Mouse (Mus musculus) lung, embryonic 15.5 days (tissue): Measurements from ENCODE around the gene Txn2. TPM values are rescaled to one million over a fixed set of nuclear protein-coding genes. Genes with fewer than 3 reads are reported as not detected.

ENCODE experiments used
- ATAC-seq: fragments of 200-750 bp; cut with Nextera tagmentation; 2 replicates; pipeline ENCODE4 v1.8.0; 2017; ENCODE audit warnings: moderate number of reproducible peaks, borderline replicate concordance; ENCODE audit not compliant: low FRiP score, low TSS enrichment; ENCODE audit errors: extremely low read depth
- H3K27ac ChIP-seq: fragments of 300-500 bp; sonication (generic); 2 replicates; pipeline ENCODE4 v1.5.1; 2015; ENCODE audit warnings: moderate library complexity, mild to moderate bottlenecking, inconsistent platforms
- H3K27me3 ChIP-seq: fragments of 300-500 bp; sonication (generic); 2 replicates; pipeline ENCODE4 v1.6.1; 2015; ENCODE audit warnings: inconsistent platforms
- H3K36me3 ChIP-seq: fragments of 300-500 bp; sonication (generic); 2 replicates; pipeline ENCODE4 v1.6.1; 2015; ENCODE audit warnings: inconsistent platforms
- H3K4me1 ChIP-seq: fragments of 300-500 bp; sonication (generic); 2 replicates; pipeline ENCODE4 v1.6.1; 2015; ENCODE audit warnings: inconsistent platforms
- H3K4me2 ChIP-seq: fragments of 300-500 bp; sonication (generic); 2 replicates; pipeline ENCODE4 v1.6.1; 2015; ENCODE audit warnings: inconsistent platforms, mild to moderate bottlenecking, moderate library complexity
- H3K4me3 ChIP-seq: fragments of 300-500 bp; sonication (generic); 2 replicates; pipeline ENCODE4 v1.5.1; 2015; ENCODE audit warnings: mild to moderate bottlenecking, inconsistent platforms
- H3K9ac ChIP-seq: fragments of 300-500 bp; sonication (generic); 2 replicates; pipeline ENCODE4 v1.6.1; 2015; ENCODE audit warnings: inconsistent platforms
- H3K9me3 ChIP-seq: fragments of 300-500 bp; sonication (generic); 2 replicates; pipeline ENCODE4 v1.6.1; 2016; ENCODE audit warnings: inconsistent platforms
- WGBS: fragments of 180-500 bp; shearing (Covaris S2); methylation state at CpG from one replicate; pipeline ENCODE4 v1.1.7; 2015; 5-methylcytosine and 5-hydroxymethylcytosine counted together
- polyA plus RNA-seq: library from polyadenylated mRNA; unstranded; fragments of >200 nt; fragmentation: Nextera tagmentation; extraction: Ambion mirVana; gene quantifications from 2 replicates; pipeline ENCODE4 v1.2.1, GENCODE M21; 2015

Gene Txn2
- polyA plus RNA-seq, 1 experiment from 2014 or later: 207 TPM

DNA sequence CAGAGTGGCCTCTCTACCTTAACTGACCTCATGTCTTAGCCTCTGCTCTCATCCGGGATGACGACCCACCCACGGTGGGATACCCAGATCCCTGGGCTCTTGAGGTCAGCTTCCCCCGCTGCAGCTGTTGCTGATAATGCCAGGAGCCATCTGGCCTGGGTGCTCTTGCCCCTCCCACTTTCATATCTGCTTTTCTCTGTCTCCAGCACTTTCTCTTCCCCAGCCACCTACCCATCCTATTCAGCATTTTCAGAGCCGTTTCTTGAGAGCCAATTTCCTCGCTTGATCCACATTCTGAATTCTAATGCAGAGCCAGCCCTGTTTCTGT lies 2.8 kb upstream of the Txn2 start:
- WGBS: 45% methylated on average over 6 of the region's 6 CpGs
- Histone ChIP-seq H3K9me3 (no peaks in the 10 kb centered on the region), H3K36me3 (peaks cover 1% of the 10 kb centered on the region), H3K4me3 (no peak overlapping the region), H3K4me2 (no peak overlapping the region), H3K9ac (no peak overlapping the region), H3K27me3 (no peaks in the 10 kb centered on the region), H3K27ac (no peak overlapping the region), H3K4me1 (peaks cover 24% of the 10 kb centered on the region)
- ATAC-seq: no peak

DNA sequence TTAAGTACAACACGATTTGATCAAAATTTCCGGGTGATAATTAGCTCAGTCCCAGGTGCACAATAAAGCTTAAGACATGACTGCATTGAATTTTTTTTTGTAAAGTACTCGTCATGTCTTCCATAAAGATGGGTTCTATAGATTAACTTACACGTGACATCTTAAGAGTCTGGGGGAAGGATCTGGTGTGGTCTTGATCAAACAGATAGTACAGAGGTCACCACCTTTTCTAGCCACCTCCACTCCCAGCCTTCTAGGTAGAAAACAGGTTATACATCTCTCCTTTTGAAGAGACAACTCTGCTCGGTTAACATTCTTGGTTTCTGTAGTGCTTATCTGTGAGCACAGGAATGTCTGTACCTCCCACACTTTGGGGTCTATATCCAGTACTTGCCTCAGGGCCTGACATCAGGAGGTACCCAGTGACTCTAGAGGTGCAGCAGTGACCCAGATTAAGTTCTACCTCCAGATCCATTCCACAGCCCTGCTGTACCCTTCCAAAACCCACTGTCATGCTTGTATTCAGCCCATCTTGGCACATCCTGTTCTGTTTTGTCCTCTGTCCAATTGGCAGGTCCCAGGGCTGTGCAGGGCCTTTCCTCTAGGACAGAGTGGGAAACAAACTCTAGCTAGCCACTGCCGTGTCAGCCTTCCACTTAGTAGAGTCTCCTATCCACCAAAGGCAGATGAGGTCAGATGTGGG lies 2.3 kb upstream of the Txn2 start:
- 66% methylated on average over 6 of the region's 6 CpGs for WGBS
- Histone ChIP-seq H3K9me3 (no peaks in the 10 kb centered on the region), H3K27me3 (no peaks in the 10 kb centered on the region), H3K4me2 (no peak overlapping the region), H3K4me3 (no peak overlapping the region), H3K9ac (no peak overlapping the region), H3K27ac (no peak overlapping the region), H3K4me1 (peaks cover 24% of the 10 kb centered on the region), H3K36me3 (peaks cover 6% of the 10 kb centered on the region)
- no peak for ATAC-seq

DNA sequence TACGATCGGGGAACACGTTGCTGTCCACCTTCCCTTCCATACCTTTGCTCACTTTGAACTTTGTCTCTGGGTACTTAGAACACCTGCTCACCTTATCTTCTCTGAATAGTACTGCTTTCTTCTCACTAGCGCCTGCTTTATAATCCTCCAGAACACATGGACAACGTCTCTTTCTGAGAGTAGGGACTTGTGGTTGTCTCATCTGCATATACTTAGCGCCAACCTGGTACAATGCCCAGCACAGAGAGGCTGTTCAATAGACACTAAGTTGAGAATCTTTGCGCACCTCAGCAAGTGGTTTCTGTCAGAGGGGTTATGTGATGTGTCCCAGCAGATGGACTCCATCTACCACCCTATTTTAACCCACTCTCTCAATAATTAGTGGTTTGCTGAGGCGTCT lies 998 bp upstream of the Txn2 start:
- no peak for ATAC-seq
- Histone ChIP-seq H3K9ac (peak overlapping the region; percentile 70), H3K4me3 (peak overlapping the region; percentile 90), H3K27me3 (no peaks in the 10 kb centered on the region), H3K27ac (0 out of 2 replicates have a peak overlapping the region, but pooled peaks have one; percentile 87), H3K36me3 (peaks cover 14% of the 10 kb centered on the region), H3K4me1 (peaks cover 24% of the 10 kb centered on the region), H3K9me3 (no peaks in the 10 kb centered on the region), H3K4me2 (peak overlapping the region; percentile 87)
- WGBS: 49% methylated on average over 8 of the region's 8 CpGs

DNA sequence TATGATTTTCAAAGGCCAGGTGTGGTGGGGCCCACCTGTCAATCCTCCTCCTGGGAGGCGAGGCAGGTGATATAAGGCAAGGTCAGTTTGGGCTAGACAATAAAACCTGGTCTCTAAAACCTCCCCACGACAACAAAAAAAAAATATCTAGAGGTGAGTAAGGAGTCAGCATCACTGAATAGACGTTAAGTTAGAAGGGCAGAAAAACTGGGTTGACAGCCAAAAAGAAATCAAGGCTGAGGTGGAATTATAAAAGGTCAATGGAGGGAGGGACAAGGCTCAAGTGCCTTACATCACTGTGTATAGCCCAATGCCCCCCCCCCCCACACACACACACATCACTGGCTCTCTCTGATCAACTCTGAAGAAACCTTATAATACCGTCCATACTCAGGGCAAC lies 715 bp downstream of the Txn2 start:
- WGBS: 24% methylated on average over 4 of the region's 4 CpGs

DNA sequence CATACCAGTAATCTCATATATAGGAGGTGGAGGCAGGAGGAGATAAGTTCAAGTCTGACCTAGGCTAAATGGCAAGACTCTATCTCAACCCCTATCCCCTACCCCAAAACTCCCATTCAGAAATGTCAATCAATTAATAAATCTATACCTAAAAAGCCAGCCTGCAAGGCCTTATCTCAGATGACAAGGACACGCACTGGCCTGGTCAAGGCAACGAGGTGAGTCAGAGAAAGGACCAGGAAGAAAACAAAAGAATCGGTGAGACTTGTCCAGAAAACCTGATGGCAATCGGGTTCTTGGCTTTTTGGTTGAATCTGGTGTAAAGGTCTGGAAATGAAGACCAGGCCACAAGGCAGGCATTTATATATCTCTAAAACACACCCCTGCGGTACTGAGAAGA lies 1.9 kb downstream of the Txn2 start:
- Histone ChIP-seq H3K9ac (no peak overlapping the region), H3K9me3 (no peaks in the 10 kb centered on the region), H3K4me2 (no peak overlapping the region), H3K4me3 (no peak overlapping the region), H3K27me3 (no peaks in the 10 kb centered on the region), H3K27ac (no peak overlapping the region), H3K36me3 (peaks cover 41% of the 10 kb centered on the region), H3K4me1 (peaks cover 17% of the 10 kb centered on the region)
- WGBS: 95% methylated on average over 5 of the region's 5 CpGs
- no peak for ATAC-seq

More for the DNA sequence above, 715 bp downstream of the Txn2 start:
- H3K9ac ChIP-seq: peak overlapping the region; percentile 84
- H3K4me1 ChIP-seq: peaks cover 17% of the 10 kb centered on the region
- peak overlapping the region; percentile 95 for H3K27ac ChIP-seq
- H3K4me2 ChIP-seq: peak overlapping the region; percentile 67
- peak overlapping the region; percentile 90 for H3K4me3 ChIP-seq
- no peak for ATAC-seq
- H3K27me3 ChIP-seq: no peaks in the 10 kb centered on the region
- peaks cover 30% of the 10 kb centered on the region for H3K36me3 ChIP-seq
- H3K9me3 ChIP-seq: no peaks in the 10 kb centered on the region

DNA sequence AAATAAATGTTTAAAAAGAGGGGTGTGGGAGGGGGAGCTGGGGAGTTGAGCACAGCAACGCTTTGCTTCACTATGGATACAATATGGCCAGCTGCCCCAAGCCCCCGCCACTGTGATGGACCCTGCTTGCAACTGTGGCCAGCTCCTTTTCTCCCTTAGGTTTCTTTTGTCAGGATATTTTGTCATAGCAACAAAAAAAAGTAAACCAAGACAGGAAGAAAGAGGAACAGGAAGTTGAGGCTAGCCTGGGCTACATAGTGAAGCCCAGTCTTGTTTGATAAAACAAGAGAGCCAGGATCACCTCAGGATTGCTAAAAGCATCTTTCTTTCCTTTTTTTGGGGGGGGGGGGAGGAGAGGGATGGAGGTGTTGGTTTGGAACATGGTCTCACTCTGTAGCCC lies 3.6 kb downstream of the Txn2 start:
- ATAC-seq: no peak

DNA sequence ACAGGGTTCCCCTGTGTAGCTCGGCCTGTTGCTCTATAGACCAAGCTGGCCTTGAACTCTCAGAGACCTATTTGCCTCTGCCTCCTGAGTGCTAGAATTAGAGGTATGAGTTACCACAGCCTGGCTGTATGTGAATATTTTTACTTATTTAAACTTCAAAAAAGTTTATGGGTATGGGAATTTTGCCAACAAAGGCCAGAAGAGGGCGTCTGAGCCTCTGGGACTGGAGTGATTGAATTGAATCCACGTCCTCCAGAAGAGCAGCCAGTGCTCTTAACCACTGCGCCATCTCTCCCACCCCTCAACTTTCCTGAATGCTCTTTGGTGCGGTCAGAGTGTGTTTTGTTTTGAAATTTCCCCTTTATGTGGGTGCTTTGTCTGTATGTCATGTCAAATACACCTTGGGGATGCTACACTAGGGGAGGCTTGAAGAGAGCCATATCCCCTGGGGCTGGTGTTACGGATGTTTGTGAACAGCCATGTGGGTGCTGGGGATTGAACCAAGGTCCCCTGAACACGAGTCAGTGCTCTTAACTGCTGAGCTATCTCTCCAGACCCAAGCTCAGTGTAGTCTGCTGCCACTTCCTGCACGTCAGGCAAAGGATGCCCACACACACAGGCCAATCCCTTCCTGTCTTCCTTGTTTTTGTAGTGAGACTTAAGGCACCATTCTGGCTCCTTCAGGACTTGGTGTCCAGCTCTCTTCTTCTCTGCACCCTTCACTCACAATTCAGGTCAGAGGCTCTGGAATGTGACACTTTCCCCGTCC lies 5.4 kb downstream of the Txn2 start:
- Histone ChIP-seq H3K9ac (no peak overlapping the region), H3K4me1 (peaks cover 8% of the 10 kb centered on the region), H3K27me3 (no peaks in the 10 kb centered on the region), H3K36me3 (peaks cover 59% of the 10 kb centered on the region), H3K27ac (no peak overlapping the region), H3K4me3 (no peak overlapping the region), H3K4me2 (no peak overlapping the region), H3K9me3 (no peaks in the 10 kb centered on the region)
- 64% methylated on average over 9 of the region's 9 CpGs for WGBS
- no peak for ATAC-seq

More for the DNA sequence above, 3.6 kb downstream of the Txn2 start:
- WGBS: 86% methylated on average over 2 of the region's 2 CpGs
- H3K27ac ChIP-seq: no peak overlapping the region
- H3K9me3 ChIP-seq: no peaks in the 10 kb centered on the region
- H3K9ac ChIP-seq: no peak overlapping the region
- H3K4me3 ChIP-seq: no peak overlapping the region
- no peaks in the 10 kb centered on the region for H3K27me3 ChIP-seq
- peaks cover 17% of the 10 kb centered on the region for H3K4me1 ChIP-seq
- peaks cover 49% of the 10 kb centered on the region for H3K36me3 ChIP-seq
- H3K4me2 ChIP-seq: no peak overlapping the region

DNA sequence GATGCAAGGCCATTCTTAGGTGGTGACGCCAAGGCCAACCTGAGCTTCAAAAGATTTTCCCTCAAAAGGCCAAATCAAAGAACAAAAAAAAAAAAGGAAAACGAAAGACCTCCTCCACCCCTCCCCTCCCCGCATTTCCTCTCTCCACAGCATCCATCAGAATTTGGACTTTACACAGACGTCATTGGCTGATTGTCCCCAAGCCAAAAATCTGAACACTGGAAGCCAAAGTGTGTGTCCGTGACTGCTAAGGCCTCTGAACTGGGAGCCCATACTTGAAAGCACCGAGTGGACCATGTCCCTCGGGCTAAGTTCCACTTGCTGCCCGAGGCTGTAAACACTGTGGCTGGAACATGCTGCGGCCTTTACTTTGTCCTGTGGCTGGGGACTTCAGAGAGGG lies 6.1 kb downstream of the Txn2 start:
- no peaks in the 10 kb centered on the region for H3K27me3 ChIP-seq
- no peak overlapping the region for H3K27ac ChIP-seq
- no peak overlapping the region for H3K4me2 ChIP-seq
- H3K9me3 ChIP-seq: no peaks in the 10 kb centered on the region
- H3K4me1 ChIP-seq: peaks cover 2% of the 10 kb centered on the region
- ATAC-seq: no peak
- H3K4me3 ChIP-seq: no peak overlapping the region
- 78% methylated on average over 9 of the region's 9 CpGs for WGBS
- peaks cover 60% of the 10 kb centered on the region for H3K36me3 ChIP-seq
- H3K9ac ChIP-seq: no peak overlapping the region

DNA sequence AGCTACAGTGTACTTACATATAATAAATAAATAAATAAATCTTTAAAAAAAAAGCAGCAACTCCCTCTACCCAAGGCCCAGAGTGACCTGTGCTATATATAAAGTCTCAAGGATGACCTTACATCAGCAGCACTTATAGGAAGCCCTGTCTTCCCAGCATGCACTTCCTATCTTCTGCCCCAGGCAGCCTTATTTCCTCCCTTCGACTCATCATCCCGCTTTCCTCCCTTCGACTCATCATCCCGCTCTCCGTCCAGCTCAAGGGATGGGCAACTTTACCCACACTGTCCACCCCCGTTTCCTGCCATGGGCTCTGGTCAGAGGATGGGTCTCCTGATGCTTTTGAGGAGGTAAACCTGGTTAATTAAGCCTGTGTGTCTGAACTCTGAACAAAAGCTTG lies 7.2 kb downstream of the Txn2 start:
- Histone ChIP-seq H3K9ac (no peak overlapping the region), H3K27ac (no peak overlapping the region), H3K4me3 (no peak overlapping the region), H3K27me3 (no peaks in the 10 kb centered on the region), H3K9me3 (no peaks in the 10 kb centered on the region), H3K4me1 (no peaks in the 10 kb centered on the region), H3K4me2 (no peak overlapping the region), H3K36me3 (peaks cover 58% of the 10 kb centered on the region)
- ATAC-seq: no peak
- 81% methylated on average over 6 of the region's 6 CpGs for WGBS

DNA sequence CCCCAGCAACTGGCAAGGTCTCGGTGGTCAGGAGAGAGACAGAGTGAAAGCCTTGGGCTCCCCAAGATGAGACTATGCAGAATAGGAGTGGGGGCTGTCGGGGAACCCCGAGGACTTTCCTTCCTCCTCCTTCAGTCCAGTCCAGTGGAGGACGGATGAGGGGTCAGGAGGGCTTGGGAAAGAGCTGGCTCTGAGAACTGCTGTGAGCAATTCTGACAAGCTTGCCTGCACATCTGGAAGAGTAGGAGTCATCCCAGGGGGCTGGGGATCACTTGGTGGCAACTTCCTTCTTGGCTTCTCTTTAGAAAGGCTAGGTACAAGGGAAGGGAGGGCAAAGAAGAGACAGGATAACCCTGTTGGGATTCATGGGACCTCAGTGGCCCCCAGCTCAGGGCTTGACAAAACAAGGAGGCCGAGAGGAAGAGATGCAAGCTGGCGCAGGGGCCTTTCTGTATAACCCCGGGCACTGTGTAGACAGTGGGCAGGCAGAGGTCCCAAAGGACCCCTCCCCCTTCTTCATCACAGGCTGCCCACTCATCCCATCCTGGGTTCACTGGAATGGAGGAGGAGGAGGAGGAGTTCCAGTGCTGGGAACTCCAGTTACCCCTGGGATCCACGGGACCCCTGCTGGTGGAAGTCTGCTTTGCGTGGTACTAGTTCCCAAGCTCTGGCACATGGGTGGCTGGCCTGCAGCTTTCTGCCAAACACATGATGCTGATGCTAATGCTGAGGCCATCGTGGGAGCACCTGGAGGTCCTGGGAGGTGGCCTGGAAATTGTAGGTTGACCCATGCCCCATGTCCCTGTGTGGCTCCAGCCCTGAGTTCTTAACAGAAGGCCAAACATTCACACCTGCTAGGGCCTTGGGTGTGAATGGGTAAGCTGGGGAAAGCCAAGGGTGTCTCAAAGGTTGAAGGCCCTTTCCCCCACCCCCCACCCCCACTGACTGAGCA lies 8.0 kb downstream of the Txn2 start:
- H3K27me3 ChIP-seq: no peaks in the 10 kb centered on the region
- WGBS: 67% methylated on average over 10 of the region's 10 CpGs
- no peak overlapping the region for H3K9ac ChIP-seq
- H3K4me1 ChIP-seq: no peaks in the 10 kb centered on the region
- H3K9me3 ChIP-seq: no peaks in the 10 kb centered on the region
- peaks cover 50% of the 10 kb centered on the region for H3K36me3 ChIP-seq
- no peak overlapping the region for H3K4me2 ChIP-seq
- 0 out of 2 replicates have a peak overlapping the region, but pooled peaks have one; percentile 0 for H3K27ac ChIP-seq
- no peak for ATAC-seq
- H3K4me3 ChIP-seq: no peak overlapping the region

DNA sequence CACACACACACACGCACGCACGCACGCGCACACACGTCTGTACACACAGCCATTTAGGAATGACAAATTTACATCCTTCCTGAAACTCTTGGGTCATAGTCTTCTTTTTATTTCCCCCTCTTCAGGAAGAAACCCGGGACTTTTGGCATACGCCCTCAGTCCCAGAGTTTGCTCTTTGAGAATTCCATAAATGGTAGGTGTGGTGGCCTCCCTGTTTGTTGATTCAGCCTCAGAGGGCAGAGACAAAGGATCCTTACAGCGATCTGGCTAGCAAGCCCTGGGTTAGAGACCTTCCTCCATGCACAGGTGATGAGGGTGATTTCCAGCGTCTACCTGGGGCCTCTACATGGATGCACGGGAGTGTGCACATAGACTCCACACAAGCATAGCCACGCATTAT lies 9.4 kb downstream of the Txn2 start:
- H3K27ac ChIP-seq: peak overlapping the region; percentile 46; the same call in 1 of the 2 replicates
- no peaks in the 10 kb centered on the region for H3K4me1 ChIP-seq
- 75% methylated on average over 12 of the region's 12 CpGs for WGBS
- no peak for ATAC-seq
- no peak overlapping the region for H3K4me3 ChIP-seq
- no peaks in the 10 kb centered on the region for H3K9me3 ChIP-seq
- peaks cover 52% of the 10 kb centered on the region for H3K36me3 ChIP-seq
- H3K4me2 ChIP-seq: no peak overlapping the region
- H3K27me3 ChIP-seq: no peaks in the 10 kb centered on the region
- no peak overlapping the region for H3K9ac ChIP-seq
